Mouse (Mus musculus): ENCODE results near the gene Ehd3. TPM values are rescaled to one million over a fixed set of nuclear protein-coding genes. Genes with fewer than 3 reads are reported as not detected.

The Ehd3 gene
- polyA plus RNA-seq (2012; rRNA removed) = 56.5 and 57.3 TPM in 2 replicates

GRCm38 (mm10) chr17:73803521-73804184 is at the start of gene Ehd3:
Gene Ehd3, plus strand, starts transcription at chr17:73804134.
- no peak for DNase-seq (ENCODE audit: extremely low spot score in 1 of 2, low spot score in 1 of 2)

DNA sequence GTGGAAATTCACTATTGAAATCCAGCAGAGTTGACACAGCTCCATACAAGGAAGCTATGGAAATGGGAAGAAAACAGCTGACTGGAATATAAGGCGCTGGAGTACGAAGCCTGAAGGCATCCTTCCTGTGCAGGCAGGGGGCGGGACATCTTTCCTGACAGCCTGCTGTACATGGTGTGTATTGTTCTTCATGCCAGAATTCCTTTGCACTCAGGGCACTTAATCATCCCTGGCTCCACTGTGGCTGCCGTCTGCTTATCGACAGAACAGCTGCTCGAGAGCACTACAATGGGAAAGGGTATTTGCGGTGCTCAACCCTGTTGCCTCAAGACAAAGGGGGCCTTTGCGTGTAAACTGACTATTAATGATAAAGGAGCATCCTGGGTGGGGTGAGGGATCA is 33.0 kb upstream of the Ehd3 start:
- DNase-seq (ENCODE audit: extremely low spot score in 1 of 2, low spot score in 1 of 2) = peak in 1 of 2 experiments; percentile 5

DNA sequence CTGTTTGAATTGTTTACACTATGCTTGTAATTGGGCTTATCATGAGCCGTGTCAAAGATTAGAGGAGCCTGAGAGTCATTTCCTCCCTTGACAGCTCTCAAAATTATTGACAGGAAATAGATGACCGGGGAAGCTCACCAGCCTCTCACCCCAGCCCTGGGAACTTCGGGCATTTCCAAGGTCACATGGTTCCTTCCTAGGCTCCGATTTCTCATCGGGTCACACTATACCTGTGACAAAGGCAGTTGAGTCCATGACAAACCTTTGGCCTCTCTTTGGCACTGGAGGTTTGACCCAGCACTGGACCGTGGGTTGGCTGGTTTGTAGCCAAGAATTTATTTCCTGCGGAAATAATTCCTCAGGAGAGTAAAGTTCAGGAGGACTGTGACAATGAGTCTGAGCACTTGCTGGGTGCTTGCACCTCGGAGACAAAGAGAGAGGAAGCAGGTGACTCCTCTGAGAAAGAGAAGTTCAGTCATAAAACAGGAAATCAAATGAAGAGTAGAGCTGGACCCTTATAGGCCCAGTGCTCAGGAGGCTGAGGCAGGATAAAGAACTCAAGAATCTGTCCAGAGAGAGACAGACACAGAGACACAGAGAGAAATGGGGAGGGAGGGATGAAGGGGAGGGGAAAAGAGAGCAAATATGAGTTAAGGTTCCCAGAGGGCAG is 17.2 kb upstream of the Ehd3 start:
- DNase-seq (ENCODE audit: extremely low spot score in 1 of 2, low spot score in 1 of 2) = no peak

- no peak for DNase-seq (ENCODE audit: extremely low spot score in 1 of 2, low spot score in 1 of 2)
These were observed 13.5 kb upstream of the Ehd3 start for GRCm38 (mm10) chr17:73790284-73791020.

GRCm38 (mm10) chr17:73796789-73797188 is 7.1 kb upstream of the Ehd3 start:
- no peak for DNase-seq (ENCODE audit: extremely low spot score in 1 of 2, low spot score in 1 of 2)

GRCm38 (mm10) chr17:73797706-73798105 is 6.2 kb upstream of the Ehd3 start:
- DNase-seq (ENCODE audit: extremely low spot score in 1 of 2, low spot score in 1 of 2) = no peak

DNA sequence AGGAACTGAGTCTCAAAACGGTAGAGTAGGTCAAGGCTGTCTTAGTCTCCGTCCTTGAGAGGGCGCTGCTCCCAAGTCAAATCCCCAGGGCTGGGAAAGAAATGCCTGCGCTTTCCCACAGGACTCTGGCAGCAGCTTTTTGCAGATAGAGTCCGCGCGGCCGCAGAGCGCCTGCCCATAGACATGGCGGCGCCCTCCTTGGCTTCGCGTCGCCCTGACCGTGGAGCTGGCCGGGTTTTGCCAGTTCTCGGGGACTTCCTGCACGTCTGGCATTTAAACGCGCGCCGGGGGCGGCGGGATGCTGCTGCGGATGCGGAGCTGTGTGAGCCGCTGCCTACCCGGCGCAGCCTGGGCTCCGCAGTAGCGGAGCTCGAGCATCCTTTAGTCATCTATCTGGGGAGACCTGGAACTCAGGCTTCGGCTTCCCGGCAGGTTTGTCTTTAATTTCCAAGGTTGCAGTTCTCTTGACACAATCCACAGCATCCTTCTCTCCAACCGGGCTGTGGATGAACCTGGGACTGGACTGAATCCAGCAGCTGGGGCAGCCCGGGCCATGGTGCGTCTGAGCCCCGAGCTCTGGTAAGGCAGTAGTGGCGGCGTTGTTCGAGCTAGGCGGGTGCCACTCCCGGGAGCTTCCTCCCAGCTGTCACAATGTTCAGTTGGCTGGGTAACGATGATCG is 798 bp downstream of the Ehd3 start:
- peak; percentile 95 to 98 for DNase-seq (ENCODE audit: extremely low spot score in 1 of 2, low spot score in 1 of 2)

DNA sequence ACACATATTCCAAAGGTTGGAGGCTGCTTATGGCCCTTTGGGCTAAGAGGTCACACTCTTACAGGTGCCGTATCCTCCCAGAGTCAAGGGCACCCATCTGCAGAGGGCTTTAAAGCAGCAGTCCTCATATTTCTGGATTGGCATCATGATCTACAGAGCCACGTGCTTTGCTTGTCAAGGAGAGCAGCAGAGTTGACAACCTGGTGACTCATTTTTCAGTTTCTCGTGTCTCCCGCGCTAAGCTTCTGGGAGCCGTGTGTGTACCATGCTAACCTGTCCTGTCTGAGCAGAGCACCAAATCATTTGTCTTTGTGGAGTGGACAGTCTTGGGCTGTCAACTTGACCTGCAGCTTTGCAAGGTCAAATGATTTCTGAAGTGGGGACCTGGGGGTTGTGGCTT is 2.4 kb downstream of the Ehd3 start:
- peak in 1 of 2 experiments; percentile 43 for DNase-seq (ENCODE audit: extremely low spot score in 1 of 2, low spot score in 1 of 2)

DNA sequence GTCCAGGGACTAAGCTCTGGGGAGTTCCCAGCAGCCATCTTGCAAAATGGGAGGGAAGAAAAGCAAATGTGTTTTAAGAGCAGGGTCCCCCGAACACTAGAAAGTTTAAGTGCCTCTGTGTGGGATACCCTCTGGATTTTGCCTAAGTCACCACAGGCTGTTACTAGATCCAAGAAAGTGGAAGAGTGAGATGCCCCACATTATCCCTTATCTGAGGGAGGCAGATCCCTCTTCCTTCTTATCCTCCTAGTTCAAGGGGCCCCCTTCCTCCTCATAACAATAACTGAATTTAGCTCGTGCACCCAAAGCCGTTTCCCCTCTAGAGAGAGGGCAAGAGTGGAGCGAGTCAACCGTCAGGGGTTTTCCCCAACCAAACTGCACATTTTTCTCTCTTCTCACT is 3.3 kb downstream of the Ehd3 start:
- DNase-seq (ENCODE audit: extremely low spot score in 1 of 2, low spot score in 1 of 2) = no peak

DNA sequence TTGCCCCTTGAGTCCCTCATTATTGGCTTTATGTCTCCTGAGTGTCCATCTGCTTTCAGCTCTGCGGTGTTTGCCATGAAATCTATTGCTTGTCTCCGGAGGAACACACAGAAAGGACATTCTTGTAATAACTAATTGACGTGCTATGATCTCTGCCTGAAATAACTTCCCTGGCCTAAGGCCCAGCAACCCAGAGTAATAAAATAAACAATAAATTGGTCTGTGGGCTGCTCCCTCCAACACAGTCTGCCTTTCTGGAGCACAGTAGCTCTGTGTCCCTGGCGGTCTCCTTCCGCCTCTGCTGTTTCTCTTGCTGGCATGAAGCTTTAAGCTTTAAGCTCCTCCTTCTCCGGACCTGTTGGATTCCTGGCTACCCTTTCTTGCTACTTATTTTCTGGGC is 4.5 kb downstream of the Ehd3 start:
- DNase-seq (ENCODE audit: extremely low spot score in 1 of 2, low spot score in 1 of 2) = no peak

DNA sequence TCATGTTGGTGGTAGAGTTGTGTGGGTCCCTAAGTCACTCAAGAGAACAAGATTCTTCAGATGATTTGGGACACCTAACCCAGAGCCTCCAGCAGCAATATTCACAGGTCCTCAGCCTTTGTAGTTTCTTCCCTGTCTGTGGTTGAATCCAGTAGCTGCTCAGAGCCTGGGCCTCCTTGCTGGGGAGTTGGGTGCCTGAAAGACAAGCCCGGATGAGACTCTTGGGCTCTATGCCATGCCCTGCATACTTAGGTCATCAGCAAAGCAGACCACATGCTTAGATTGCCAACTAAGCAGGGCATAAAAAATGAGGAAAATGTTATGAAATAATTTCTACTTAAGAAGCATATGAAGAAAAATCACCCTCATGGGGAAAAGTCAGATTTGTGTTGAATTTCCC is 6.9 kb downstream of the Ehd3 start:
- no peak for DNase-seq (ENCODE audit: extremely low spot score in 1 of 2, low spot score in 1 of 2)

GRCm38 (mm10) chr17:73811566-73811965 is 7.6 kb downstream of the Ehd3 start:
- DNase-seq (ENCODE audit: extremely low spot score in 1 of 2, low spot score in 1 of 2) = no peak

GRCm38 (mm10) chr17:73813031-73813660 is 9.2 kb downstream of the Ehd3 start:
- no peak for DNase-seq (ENCODE audit: extremely low spot score in 1 of 2, low spot score in 1 of 2)

DNA sequence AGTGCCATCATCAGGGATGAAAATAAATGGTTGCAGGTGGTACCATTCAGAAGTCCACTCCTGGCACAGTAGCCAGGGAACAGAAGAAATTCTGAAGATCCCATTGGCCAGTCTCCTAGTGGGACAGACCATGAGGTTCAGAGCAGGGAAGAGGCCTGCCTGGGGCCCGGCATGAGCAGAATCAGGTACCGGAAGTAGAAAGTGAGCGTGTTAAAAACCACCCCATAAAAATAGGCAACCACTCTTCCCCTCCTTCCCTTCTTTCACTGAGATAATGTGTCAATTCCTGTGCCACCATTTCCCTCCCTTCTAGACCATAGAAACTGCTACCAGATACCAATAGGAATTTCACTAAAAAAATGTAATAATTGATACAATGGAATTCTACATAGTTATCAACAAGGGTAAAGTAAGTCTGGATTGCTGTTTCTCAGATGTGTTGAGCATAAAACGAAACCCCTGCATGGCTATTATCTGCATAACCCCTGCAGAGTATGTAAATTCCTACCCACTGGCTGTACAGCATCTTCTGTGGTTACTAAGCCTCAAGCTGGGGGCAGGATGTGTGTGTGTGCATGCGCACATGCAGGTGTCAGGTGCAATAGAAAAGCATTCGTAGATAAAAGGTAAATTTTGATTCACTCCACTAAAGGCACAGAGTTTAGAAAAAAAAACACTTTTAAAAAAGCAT is 10.7 kb downstream of the Ehd3 start:
- no peak for DNase-seq (ENCODE audit: extremely low spot score in 1 of 2, low spot score in 1 of 2)

GRCm38 (mm10) chr17:73817697-73818380 is 13.9 kb downstream of the Ehd3 start:
- no peak for DNase-seq (ENCODE audit: extremely low spot score in 1 of 2, low spot score in 1 of 2)

GRCm38 (mm10) chr17:73818936-73819335 is 15.0 kb downstream of the Ehd3 start:
- DNase-seq (ENCODE audit: extremely low spot score in 1 of 2, low spot score in 1 of 2) = no peak

- no peak for DNase-seq (ENCODE audit: extremely low spot score in 1 of 2, low spot score in 1 of 2)
These were observed 16.8 kb downstream of the Ehd3 start for GRCm38 (mm10) chr17:73820726-73821125.

GRCm38 (mm10) chr17:73822255-73822654 is 18.3 kb downstream of the Ehd3 start:
- peak in 1 of 2 experiments; percentile 68 for DNase-seq (ENCODE audit: extremely low spot score in 1 of 2, low spot score in 1 of 2)

Measured in frontal cortex, adult 2 months (tissue).